Comparison of ENCODE assay signal across 15 mouse cellular contexts in the genomic region with DNA sequence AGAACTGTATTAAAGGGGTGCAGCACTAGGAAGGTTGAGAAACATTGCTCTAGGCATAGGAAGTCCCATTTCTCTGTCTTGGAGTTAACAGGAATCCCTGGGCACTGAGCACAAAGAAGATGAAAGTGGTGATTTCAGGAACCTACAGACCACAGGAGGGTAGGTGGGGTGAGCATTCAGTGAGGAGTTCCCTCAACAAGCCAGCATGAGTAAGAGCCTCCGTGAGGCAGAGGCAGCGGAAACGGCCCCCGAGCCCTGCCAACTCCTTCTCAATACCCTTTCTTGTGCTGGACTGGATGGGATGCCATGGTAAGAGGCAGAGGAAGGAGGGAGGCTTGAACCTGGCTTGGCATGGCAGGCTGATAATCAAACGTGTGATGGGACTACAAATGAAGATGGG.
"Had no signal": no experiment of that assay in that cellular context is flagged by ENCODE, and none has a peak within 500 bp of the region (broad histone marks: within the 10 kb centered on the region; RNA-seq: fewer than 3 reads in every experiment).

No protein-coding gene starts in this region.

- DNase-seq: gastrocnemius, adult 2 months; gastrocnemius, postnatal 10 days; gastrocnemius, postnatal 25 days; heart, adult 18-20 months; heart, postnatal 14 days; heart, postnatal 36 days; kidney, adult 11 months; kidney, adult 2 months; kidney, adult 9 months; kidney, postnatal 14 days; kidney, postnatal 36 days; layer of hippocampus, postnatal 36 days; left cerebral cortex, postnatal 4 days had no signal

- ATAC-seq: hindbrain, postnatal 0 days; intestine, embryonic 16.5 days had no signal
